Mouse (Mus musculus) adipocyte (in vitro differentiated cells): ENCODE data around the gene Pqbp1.

Source experiments
- DNase-seq: peaks from one replicate; pipeline ENCODE4 v3.0.0-alpha.2; 2016; ENCODE audit warnings: low spot score

The Pqbp1 gene

GRCm38 (mm10) chrX:7878495-7878894, 20.6 kb downstream of the Pqbp1 start:
- DNase-seq, result no peak

GRCm38 (mm10) chrX:7878007-7878419, 21.1 kb downstream of the Pqbp1 start, which contains the start of gene Pim2:
Gene Pim2 (plus strand): TSS chrX:7878262.
- DNase-seq, result no peak

GRCm38 (mm10) chrX:7869826-7870225, 29.2 kb downstream of the Pqbp1 start:
- DNase-seq, result no peak

GRCm38 (mm10) chrX:7868506-7868905, 30.6 kb downstream of the Pqbp1 start:
- DNase-seq, result no peak

- DNase-seq, result no peak
Observed at GRCm38 (mm10) chrX:7867141-7867540, 31.9 kb downstream of the Pqbp1 start.

- DNase-seq, result no peak
Observed at GRCm38 (mm10) chrX:7865786-7866185, 33.3 kb downstream of the Pqbp1 start.

- DNase-seq, result no peak
Observed at GRCm38 (mm10) chrX:7865343-7865742, 33.7 kb downstream of the Pqbp1 start.

GRCm38 (mm10) chrX:7864551-7864950, 34.5 kb downstream of the Pqbp1 start:
- DNase-seq, result no peak

- DNase-seq, result no peak
Observed at GRCm38 (mm10) chrX:7863181-7863580, 35.9 kb downstream of the Pqbp1 start.

- no peak for DNase-seq
Observed at GRCm38 (mm10) chrX:7859191-7859753, 39.8 kb downstream of the Pqbp1 start.

GRCm38 (mm10) chrX:7854578-7854977, 44.5 kb downstream of the Pqbp1 start:
- peak; percentile 49 for DNase-seq

GRCm38 (mm10) chrX:7847845-7848244, 51.2 kb downstream of the Pqbp1 start:
- no peak for DNase-seq
